In the genomic region with DNA sequence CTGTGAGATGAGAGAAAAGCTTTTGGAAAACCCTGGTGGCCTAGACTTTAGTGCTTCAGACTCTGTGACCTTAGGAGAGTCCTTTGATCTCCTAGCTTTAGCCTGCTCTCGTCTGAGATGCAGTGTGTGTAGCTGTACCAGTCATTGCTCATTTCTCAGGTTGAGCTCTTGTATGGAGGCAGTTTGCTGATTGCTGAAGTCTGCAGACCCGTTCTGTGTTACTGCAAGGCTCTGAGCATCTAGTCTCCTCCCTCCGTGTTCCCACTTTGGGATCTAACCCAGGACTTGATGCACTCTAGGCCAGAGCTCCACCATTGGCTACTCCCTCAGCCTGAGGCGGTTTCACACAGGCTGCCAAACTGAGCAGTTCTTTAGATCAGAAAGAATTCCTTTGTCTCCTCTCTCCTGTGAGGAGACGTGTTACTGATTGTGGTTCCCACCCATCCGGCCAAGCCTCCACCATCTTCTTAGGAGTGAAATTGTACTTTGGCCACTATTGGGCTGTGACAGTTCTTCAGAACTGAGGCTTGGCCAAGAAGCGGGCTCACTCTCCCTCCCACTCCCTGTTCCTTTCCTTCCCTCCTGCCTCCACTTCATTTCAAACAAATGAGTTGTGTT, we compare ENCODE assay signal across 8 mouse cellular contexts.
DNase-seq lines count a peak whose midpoint lies in the region; ATAC-seq and TF ChIP-seq lines count a peak whose summit lies in the region.
"Had no signal": no experiment of that assay in that cellular context is flagged by ENCODE, and none has a peak within 500 bp of the region (broad histone marks: within the 10 kb centered on the region; RNA-seq: fewer than 3 reads in every experiment).

No protein-coding gene starts in this region.

- 0 out of 2 replicates have a peak overlapping the region, but pooled peaks have one; percentile 2 for H3K4me2 ChIP-seq in neural tube, embryonic 12.5 days (replicated peaks)
- no peak overlapping the region for H3K4me2 ChIP-seq in neural tube, embryonic 15.5 days
- no peak overlapping the region for H3K4me2 ChIP-seq in kidney, postnatal 0 days (ENCODE audit: low read length)
- H3K4me2 ChIP-seq: neural tube, embryonic 13.5 days had no signal

- H3K4me1 ChIP-seq in neural tube, embryonic 12.5 days: peaks cover 30% of the 10 kb centered on the region
- peaks cover 16% of the 10 kb centered on the region for H3K4me1 ChIP-seq in neural tube, embryonic 15.5 days
- H3K4me1 ChIP-seq in forebrain, embryonic 10.5 days: peaks cover 28% of the 10 kb centered on the region
- H3K4me1 ChIP-seq in kidney, postnatal 0 days (replicated peaks; ENCODE audit: insufficient read depth, low read length): peaks cover 20% of the 10 kb centered on the region; the same call in 1 of the 2 replicates

- H3K27ac ChIP-seq in neural tube, embryonic 12.5 days: no peak overlapping the region
- no peak overlapping the region for H3K27ac ChIP-seq in neural tube, embryonic 15.5 days (replicated peaks)
- peak overlapping the region; percentile 41; the same call in 1 of the 2 replicates for H3K27ac ChIP-seq in forebrain, embryonic 10.5 days
- H3K27ac ChIP-seq in kidney, postnatal 0 days: peak overlapping the region; percentile 19; the same call in 1 of the 2 replicates
- H3K27ac ChIP-seq: neural tube, embryonic 13.5 days had no signal

- no peak overlapping the region for H3K9ac ChIP-seq in neural tube, embryonic 12.5 days
- no peak overlapping the region for H3K9ac ChIP-seq in neural tube, embryonic 15.5 days (replicated peaks)
- H3K9ac ChIP-seq in kidney, postnatal 0 days (ENCODE audit: low read depth, low read length): no peak overlapping the region
- H3K9ac ChIP-seq: neural tube, embryonic 13.5 days had no signal

- no peak for ATAC-seq in neural tube, embryonic 12.5 days (ENCODE audit: low FRiP score, low read depth)
- no peak for ATAC-seq in neural tube, embryonic 15.5 days (ENCODE audit: low FRiP score)
- no peak for ATAC-seq in kidney, postnatal 0 days (replicated peaks; ENCODE audit: low FRiP score, low read depth)

- H3K27me3 ChIP-seq in neural tube, embryonic 12.5 days (replicated peaks): peaks cover 32% of the 10 kb centered on the region
- H3K27me3 ChIP-seq in neural tube, embryonic 15.5 days (replicated peaks): peaks cover 27% of the 10 kb centered on the region
- peaks cover 92% of the 10 kb centered on the region for H3K27me3 ChIP-seq in forebrain, embryonic 10.5 days (ENCODE audit: poor library complexity, severe bottlenecking)
- no peaks in the 10 kb centered on the region for H3K27me3 ChIP-seq in kidney, postnatal 0 days (ENCODE audit: insufficient read depth, low read length)

- peak; percentile 46 for DNase-seq in forebrain, embryonic 10.5 days (ENCODE audit: extremely low spot score, low spot score)
- DNase-seq in kidney, postnatal 0 days (ENCODE audit: low spot score): peak; percentile 64
- peak; percentile 73 for DNase-seq in testis, postnatal 14 days (ENCODE audit: low spot score)
- no peak for DNase-seq in adrenal gland, postnatal 10 days
- no peak for DNase-seq in right cerebral cortex, postnatal 36 days (ENCODE audit: low spot score in 2 of 2)

- no peaks in the 10 kb centered on the region for H3K36me3 ChIP-seq in neural tube, embryonic 12.5 days
- H3K36me3 ChIP-seq in neural tube, embryonic 15.5 days: no peaks in the 10 kb centered on the region
- no peaks in the 10 kb centered on the region for H3K36me3 ChIP-seq in forebrain, embryonic 10.5 days (replicated peaks)
- H3K36me3 ChIP-seq in kidney, postnatal 0 days (ENCODE audit: insufficient read depth, low read length): no peaks in the 10 kb centered on the region
- H3K36me3 ChIP-seq: neural tube, embryonic 13.5 days had no signal

- WGBS in neural tube, embryonic 12.5 days: 21% methylated on average over 7 of the region's 7 CpGs
- WGBS in neural tube, embryonic 15.5 days: 22% methylated on average over 7 of the region's 7 CpGs
- WGBS in forebrain, embryonic 10.5 days: 11% methylated on average over 7 of the region's 7 CpGs
- 29% methylated on average over 7 of the region's 7 CpGs for WGBS in kidney, postnatal 0 days

- H3K4me3 ChIP-seq in neural tube, embryonic 12.5 days: no peak overlapping the region
- no peak overlapping the region for H3K4me3 ChIP-seq in neural tube, embryonic 15.5 days (replicated peaks)
- no peak overlapping the region for H3K4me3 ChIP-seq in forebrain, embryonic 10.5 days
- H3K4me3 ChIP-seq in kidney, postnatal 0 days (replicated peaks; ENCODE audit: low read depth, low read length): no peak overlapping the region
- H3K4me3 ChIP-seq: neural tube, embryonic 13.5 days had no signal

- no peak for TF ChIP-seq CTCF in kidney, postnatal 0 days (IDR thresholded peaks at IDR 0.05; ENCODE audit: low read depth)

- no peaks in the 10 kb centered on the region for H3K9me3 ChIP-seq in neural tube, embryonic 12.5 days
- no peaks in the 10 kb centered on the region for H3K9me3 ChIP-seq in neural tube, embryonic 15.5 days (replicated peaks)
- H3K9me3 ChIP-seq in forebrain, embryonic 10.5 days: no peaks in the 10 kb centered on the region
- H3K9me3 ChIP-seq in kidney, postnatal 0 days (replicated peaks; ENCODE audit: low read length): no peaks in the 10 kb centered on the region
- H3K9me3 ChIP-seq: neural tube, embryonic 13.5 days had no signal

Comparison
In these comparisons a context has a peak if more than half of its experiments do, and no peak if none do; other contexts are left out.
1. H3K27ac ChIP-seq: peak in forebrain, embryonic 10.5 days (single experiment) and kidney, postnatal 0 days (single experiment); none in neural tube, embryonic 12.5 days (single experiment) and neural tube, embryonic 15.5 days (single experiment).
2. DNase-seq: peak in forebrain, embryonic 10.5 days (single experiment), kidney, postnatal 0 days (single experiment) and testis, postnatal 14 days (single experiment); none in adrenal gland, postnatal 10 days (single experiment) and right cerebral cortex, postnatal 36 days (0 of 2).